Mouse (Mus musculus) spleen, adult 10 weeks (tissue): ENCODE results near the gene Nt5c3b. TPM values are rescaled to one million over a fixed set of nuclear protein-coding genes. Genes with fewer than 3 reads are reported as not detected.

ENCODE experiments used
- polyA plus RNA-seq: library from polyadenylated mRNA; stranded (reverse); fragments of 350-450 nt; fragmentation: Illumina TruSeq; extraction: RNeasy Lipid Tissue Mini Kit (QIAGEN cat#74804); gene quantifications from one replicate; pipeline ENCODE4 v1.2.3, GENCODE M21; 2015; ENCODE audit warnings: low replicate concordance; ENCODE audit not compliant: insufficient read depth

The Nt5c3b gene
- polyA plus RNA-seq = 53.8 TPM

DNA sequence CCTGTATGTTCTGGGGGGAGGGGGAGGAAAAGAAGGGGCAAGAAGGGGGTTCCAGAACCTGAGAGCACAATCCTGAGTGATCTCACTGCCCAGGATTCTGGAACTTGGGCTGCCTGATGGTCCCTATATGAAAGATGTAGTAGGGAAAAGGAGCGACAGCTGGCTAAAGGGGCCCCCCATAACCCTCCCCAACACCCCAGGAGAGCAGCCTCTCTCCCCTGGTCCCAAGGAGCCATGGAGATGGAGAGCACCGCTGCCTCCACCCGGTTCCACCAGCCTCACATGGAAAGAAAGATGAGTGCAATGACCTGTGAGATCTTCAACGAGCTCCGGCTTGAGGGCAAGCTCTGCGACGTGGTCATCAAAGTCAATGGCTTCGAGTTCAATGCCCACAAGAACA, at the start of gene Nt5c3b, which contains the start of gene Klhl10:
Gene Nt5c3b (minus strand): TSS at position 12 of the 400 bp plus-strand sequence.
Gene Klhl10 (plus strand): TSS at position 121 of the 400 bp plus-strand sequence.

DNA sequence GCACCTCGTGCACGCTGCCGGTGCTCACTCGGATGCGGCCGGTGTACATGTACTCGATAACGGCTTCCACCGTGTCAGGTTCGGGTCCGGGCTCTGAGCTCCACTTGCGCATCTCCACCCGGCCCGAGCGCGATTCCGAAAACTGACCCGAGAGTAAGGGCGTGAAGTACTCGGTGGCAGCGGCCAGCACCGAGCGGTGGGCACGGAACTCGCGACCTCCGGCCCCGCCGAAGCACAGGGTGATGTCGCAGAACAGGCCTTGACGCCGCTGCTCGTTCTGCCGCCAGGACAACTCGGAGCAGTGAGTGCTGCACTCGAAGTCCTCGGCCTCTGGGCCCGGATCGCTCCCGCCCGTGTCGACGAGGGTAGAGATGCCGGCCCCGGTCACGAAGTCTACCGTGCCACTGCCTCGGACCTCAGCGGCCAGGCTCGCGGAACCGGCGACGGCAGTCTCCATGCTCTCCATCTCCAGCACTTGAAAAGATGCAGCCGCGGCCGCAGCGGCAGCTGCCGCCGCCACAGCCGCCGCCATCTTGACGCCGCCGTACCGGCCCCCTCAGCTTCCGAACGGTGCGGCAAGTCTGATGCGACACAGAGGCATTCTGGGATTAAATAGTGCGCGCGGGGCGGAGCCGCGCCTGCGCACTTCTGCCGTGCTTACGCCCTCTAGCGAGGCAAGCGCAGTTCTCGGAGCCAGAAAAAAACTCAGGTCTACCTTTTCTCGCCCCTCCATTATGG, 30.8 kb upstream of the Nt5c3b start, which contains the start of gene Klhl11:
Gene Klhl11 (minus strand): TSS at position 545 of the 738 bp plus-strand sequence.

DNA sequence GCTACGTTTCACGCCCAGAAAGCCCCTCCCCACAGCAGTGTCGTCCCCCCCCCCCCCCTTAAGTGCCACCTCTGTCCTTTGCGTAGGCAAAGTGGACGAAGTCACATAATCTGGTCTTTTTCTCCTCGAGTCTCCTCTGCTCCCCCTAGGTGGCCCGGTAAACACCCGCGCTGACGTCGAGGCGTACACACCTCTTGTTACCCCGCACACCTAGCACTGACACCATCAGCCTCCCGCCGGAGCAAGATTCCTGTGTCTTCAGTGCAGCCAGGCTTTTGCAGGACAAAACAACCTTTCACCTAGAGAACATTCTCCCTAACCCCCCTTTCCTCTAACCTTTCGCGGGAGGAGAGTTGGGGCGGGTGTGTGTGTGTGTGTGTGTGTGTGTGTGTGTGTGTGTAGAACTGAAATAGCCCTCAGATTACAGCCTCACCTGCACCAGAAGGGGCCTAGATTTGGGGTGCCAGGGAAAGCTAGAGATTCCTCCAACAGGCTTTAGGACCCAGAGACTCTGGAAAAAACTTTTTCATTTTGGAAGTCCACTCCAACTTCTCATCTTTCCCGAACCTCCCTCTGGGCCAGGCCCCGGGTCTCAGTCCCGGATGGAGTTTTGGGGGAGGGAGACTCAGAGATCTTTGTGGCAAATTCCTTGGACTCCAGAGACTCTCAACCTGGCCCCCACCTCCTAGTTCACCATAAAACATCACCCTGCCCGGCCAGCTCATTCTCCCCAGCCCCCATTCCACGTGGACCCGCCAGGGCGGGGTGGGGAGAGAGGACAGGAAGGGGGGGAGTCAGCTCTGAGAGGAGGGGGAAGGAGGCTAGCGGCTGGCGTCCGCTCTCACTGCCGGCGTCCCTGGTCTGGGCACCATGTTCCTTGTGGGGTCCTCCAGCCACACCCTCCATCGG, 26.4 kb downstream of the Nt5c3b start, which contains the start of gene Fkbp10:
Gene Fkbp10 (plus strand): TSS at position 784 of the 909 bp plus-strand sequence.

DNA sequence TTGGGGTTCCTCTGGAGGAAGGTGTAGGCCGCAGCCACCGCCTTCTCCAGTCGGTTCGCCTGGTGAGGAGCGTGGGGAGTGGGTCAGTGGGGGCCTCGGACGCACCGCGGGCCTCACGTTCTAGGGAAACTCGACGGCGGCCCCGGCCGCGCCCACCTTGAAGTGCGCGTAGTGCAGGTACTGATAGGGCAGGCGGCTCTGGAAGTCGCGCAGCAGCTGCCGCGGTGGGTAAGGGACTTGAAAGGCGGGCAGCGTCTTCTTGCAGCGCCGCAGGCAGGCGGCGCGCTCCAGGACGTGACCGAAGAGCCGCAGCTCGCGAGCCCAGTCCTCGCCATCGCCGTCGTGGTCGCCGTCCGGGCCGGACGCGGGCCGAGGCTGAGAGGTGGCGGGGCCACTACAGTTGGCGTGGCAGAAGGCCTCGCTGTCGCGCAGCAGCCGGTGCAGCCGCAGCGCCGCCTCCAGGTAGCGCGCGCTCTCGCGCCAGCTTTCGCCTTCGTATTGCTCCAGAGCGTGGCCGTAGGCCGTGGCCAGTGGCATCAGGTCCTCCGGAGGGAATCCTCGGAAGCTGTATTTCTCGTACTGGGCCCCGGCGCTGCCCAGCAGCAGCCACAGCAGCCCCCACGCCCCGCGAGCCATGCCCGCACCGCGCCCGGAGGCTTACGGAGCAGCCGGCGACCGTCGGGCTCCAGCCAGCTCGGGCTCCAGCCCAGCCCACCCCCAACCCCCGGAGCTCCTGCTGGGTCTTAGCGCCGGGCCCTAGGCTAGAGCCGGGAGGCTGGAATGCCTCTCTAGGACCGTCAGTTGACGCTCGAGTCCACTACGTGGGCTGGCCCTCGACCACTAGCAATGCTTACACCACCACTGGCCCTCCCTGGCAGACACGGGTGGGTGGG, 27.3 kb downstream of the Nt5c3b start, which contains the start of gene P3h4:
Gene P3h4 (minus strand): TSS at position 816 of the 893 bp plus-strand sequence.

DNA sequence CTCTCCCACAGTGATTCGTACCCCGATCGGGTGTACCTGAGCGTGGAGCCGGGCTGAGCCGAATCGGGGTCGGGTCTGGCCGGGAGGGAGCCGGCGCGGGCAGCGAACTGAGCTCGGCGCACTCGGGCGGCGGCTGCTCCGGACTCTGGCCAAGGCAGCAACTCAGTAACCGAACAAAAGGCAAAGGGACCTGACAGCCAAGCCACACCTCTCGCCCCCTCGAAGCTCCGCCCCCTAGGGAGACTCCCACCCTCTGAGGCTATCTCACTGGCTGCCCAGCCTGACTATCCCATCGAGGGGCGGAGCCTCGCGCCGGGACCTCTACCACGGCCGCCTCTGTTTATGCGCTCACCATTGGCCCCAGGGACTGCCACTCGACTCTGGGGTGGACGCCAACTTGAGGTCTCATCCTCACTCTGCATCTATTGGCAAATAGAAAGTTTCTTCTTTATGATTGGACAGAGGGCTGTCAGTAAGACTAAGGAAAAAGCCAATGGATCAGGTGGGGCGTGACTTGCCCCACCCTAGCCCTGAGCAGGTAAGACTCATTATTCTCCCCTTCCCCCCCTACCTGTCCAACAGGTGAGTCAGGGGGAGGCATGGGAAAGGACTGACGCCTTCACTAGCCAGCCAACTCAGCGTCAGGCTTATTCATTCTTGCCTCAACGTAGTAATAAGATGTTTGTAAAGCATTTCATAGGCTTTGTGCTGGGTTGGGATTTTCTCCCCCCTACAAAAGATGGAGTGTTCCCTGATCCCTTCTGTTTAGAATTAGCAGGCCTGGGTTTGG, 43.8 kb downstream of the Nt5c3b start, which contains the start of gene Jup:
Gene Jup (minus strand): TSS at position 164 of the 790 bp plus-strand sequence.

Other genes starting within 250 kb of the Nt5c3b start
- not detected for gene Krt9, start 248.6 kb downstream of the Nt5c3b start, polyA plus RNA-seq
- not detected for gene Krt14, start 234.3 kb downstream of the Nt5c3b start, polyA plus RNA-seq
- not detected for gene Krt16, start 192.9 kb downstream of the Nt5c3b start, polyA plus RNA-seq
- not detected for gene Krt17, start 180.8 kb downstream of the Nt5c3b start, polyA plus RNA-seq
- gene Krt42, start 171.9 kb downstream of the Nt5c3b start, polyA plus RNA-seq = not detected
- gene Eif1, start 121.9 kb downstream of the Nt5c3b start, polyA plus RNA-seq = 1,360 TPM
- gene Gast, start 107.4 kb downstream of the Nt5c3b start, polyA plus RNA-seq = not detected
- 28.3 TPM for gene Hap1, start 85.7 kb downstream of the Nt5c3b start, polyA plus RNA-seq
- 19.0 TPM for gene Jup, start 44.0 kb downstream of the Nt5c3b start, polyA plus RNA-seq
- gene P3h4, start 27.0 kb downstream of the Nt5c3b start, polyA plus RNA-seq = 5.2 TPM
- 5.2 TPM for gene Fkbp10, start 26.1 kb downstream of the Nt5c3b start, polyA plus RNA-seq
- 0.41 TPM for gene Klhl10, start 109 bp upstream of the Nt5c3b start, polyA plus RNA-seq
- gene Klhl11, start 30.9 kb upstream of the Nt5c3b start, polyA plus RNA-seq = 11.0 TPM
- gene Acly, start 86.2 kb upstream of the Nt5c3b start, polyA plus RNA-seq = 92.7 TPM
- 0.15 TPM for gene Ttc25, start 103.8 kb upstream of the Nt5c3b start, polyA plus RNA-seq
- 99.4 TPM for gene Cnp, start 133.1 kb upstream of the Nt5c3b start, polyA plus RNA-seq
- 17.5 TPM for gene Nkiras2, start 177.4 kb upstream of the Nt5c3b start, polyA plus RNA-seq
- gene Dnajc7, start 178.4 kb upstream of the Nt5c3b start, polyA plus RNA-seq = 892 TPM